Mouse (Mus musculus): Measurements from ENCODE around the gene Apbb2.

DNA sequence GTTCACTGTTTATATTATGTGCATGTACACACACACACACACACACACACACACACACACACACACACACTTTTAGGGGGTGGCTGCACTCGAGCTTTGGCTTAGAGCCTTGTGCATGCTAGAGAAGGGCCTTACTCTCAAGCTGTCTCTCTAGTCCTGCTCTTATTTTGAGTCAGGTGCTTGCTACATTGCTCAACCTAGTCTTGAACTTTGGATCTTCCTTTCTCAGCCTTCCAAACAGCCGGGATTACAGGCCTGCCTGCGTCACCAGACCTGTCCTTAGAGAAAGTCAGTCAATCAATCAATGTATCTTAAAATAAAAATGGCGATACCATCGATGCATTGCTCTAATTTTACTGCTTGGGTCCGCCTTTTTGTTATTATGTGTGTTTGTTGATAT, 287.8 kb downstream of the Apbb2 start:
- TF ChIP-seq MAX (IDR thresholded peaks at IDR 0.05; ENCODE audit: low read depth) (no peak), SRF (IDR thresholded peaks at IDR 0.05; ENCODE audit: control insufficient read depth, insufficient read length, low read depth) (no peak), POLR2A (IDR thresholded peaks at IDR 0.05; ENCODE audit: insufficient read length, low read depth) (no peak), TCF12 (IDR thresholded peaks at IDR 0.05; ENCODE audit: insufficient read depth, poor library complexity, severe bottlenecking) (no peak), REST (IDR thresholded peaks at IDR 0.05; ENCODE audit: insufficient read depth, insufficient read length) (no peak), MYOD1 (IDR thresholded peaks at IDR 0.05; ENCODE audit: control insufficient read depth in 1 of 3, insufficient read length in 2 of 3, low read depth in 2 of 3) (no peak), CEBPB (IDR thresholded peaks at IDR 0.05; ENCODE audit: insufficient read depth, poor library complexity, severe bottlenecking) (no peak), POLR2AphosphoS2 (IDR thresholded peaks at IDR 0.05; ENCODE audit: insufficient read length, low read depth) (no peak)
